Mouse (Mus musculus) layer of hippocampus, postnatal 25 days (tissue): ENCODE data around the gene Rtkn. TPM values are rescaled to one million over a fixed set of nuclear protein-coding genes. Genes with fewer than 3 reads are reported as not detected.
A peak's percentile ranks its signal among the peaks of the same experiment; 100 is the strongest.

Source experiments
- DNase-seq, 2 experiments: peaks; one replicate each; pipeline ENCODE4 v3.0.0; 2022; ENCODE audit warnings: mixed read lengths in 2 of 2, low spot score in 1 of 2; ENCODE audit errors: extremely low spot score in 1 of 2
- total RNA-seq, 2 experiments: library from RNA; stranded (reverse); gene quantifications; 2 replicates each; pipeline ENCODE4 v1.2.3; 2021

Rtkn gene
- total RNA-seq, 2 experiments from 2014 or later = 83.6 to 93.5 TPM

- no peak for DNase-seq
Measured at GRCm38 (mm10) chr6:83116373-83117164, 18.7 kb upstream of the Rtkn start.

- DNase-seq = no peak
Measured at GRCm38 (mm10) chr6:83117165-83117438, 18.2 kb upstream of the Rtkn start.

GRCm38 (mm10) chr6:83117616-83118015, 17.6 kb upstream of the Rtkn start:
- DNase-seq = no peak

GRCm38 (mm10) chr6:83118369-83118768, 16.9 kb upstream of the Rtkn start:
- DNase-seq = no peak

- no peak for DNase-seq
Measured at GRCm38 (mm10) chr6:83118825-83119733, 16.2 kb upstream of the Rtkn start.

- no peak for DNase-seq
Measured at GRCm38 (mm10) chr6:83119734-83120051, 15.6 kb upstream of the Rtkn start.

GRCm38 (mm10) chr6:83120930-83121862, 14.1 kb upstream of the Rtkn start, which contains the start of gene Wbp1:
Gene Wbp1 (minus strand): TSS chr6:83121559.
- peak; percentile 72 to 80 for DNase-seq

- DNase-seq = peak in 1 of 2 experiments; percentile 4
Measured at GRCm38 (mm10) chr6:83121863-83122710, 13.2 kb upstream of the Rtkn start.

- no peak for DNase-seq
Measured at GRCm38 (mm10) chr6:83122961-83123360, 12.3 kb upstream of the Rtkn start.

GRCm38 (mm10) chr6:83124851-83125312, 10.4 kb upstream of the Rtkn start:
- DNase-seq = peak; percentile 77 to 81

GRCm38 (mm10) chr6:83125331-83125730, 9.9 kb upstream of the Rtkn start, which contains the start of gene Ino80b:
Gene Ino80b (minus strand): TSS chr6:83125431.
- DNase-seq = no peak

GRCm38 (mm10) chr6:83127419-83127818, 7.8 kb upstream of the Rtkn start:
- no peak for DNase-seq

- no peak for DNase-seq
Measured at GRCm38 (mm10) chr6:83131469-83132034, 3.7 kb upstream of the Rtkn start.

GRCm38 (mm10) chr6:83132176-83132919, 2.9 kb upstream of the Rtkn start:
- no peak for DNase-seq

- no peak for DNase-seq
Measured at GRCm38 (mm10) chr6:83134226-83134625, 1.0 kb upstream of the Rtkn start.

GRCm38 (mm10) chr6:83135571-83136161, 403 bp downstream of the Rtkn start:
- no peak for DNase-seq

GRCm38 (mm10) chr6:83136291-83136880, 1.1 kb downstream of the Rtkn start:
- DNase-seq = no peak
